Mouse (Mus musculus): ENCODE measurements around the gene Gm48552. TPM values are rescaled to one million over a fixed set of nuclear protein-coding genes. Genes with fewer than 3 reads are reported as not detected.

Gm48552 gene
- total and polyA plus RNA-seq, 3 experiments: 0.46 to 1.1 (median 0.98) TPM

DNA sequence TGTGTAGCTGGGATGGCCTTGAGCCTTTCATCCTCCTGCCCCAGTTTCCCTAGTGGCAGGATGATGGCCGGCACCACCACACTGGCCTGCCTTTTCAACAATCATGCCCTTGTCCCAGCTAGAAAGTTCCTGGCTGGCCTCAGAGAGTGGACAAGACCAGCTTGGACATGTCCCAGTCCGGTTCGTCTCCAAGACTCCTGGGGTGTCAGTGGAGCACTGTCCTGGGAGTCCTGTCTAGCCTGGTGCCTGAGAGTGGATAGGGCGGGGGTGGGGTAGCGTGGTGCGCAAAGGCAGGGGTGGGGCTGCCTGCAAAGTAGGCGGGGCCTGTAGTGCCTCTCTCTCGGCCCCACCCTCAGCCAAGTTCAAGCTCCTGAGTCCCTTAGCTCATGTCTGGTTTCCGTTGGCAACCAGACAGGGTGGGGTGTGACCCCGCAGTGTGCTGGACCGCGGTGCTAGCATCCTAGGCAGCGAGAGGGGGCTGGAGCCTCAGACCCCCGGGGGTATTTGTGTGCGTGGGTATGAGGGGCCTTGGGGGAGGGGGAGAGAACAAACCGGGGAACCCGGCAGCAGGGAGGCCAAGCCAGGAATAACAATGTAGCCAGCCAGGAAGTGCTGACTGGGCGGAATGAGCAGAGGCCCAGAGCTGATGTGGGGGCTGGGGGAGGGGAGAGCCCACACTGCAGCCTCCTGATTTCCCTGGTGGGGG is 12.9 kb downstream of the Gm48552 start:
- Histone ChIP-seq H3K9me3 (replicated peaks; ENCODE audit: low read length) (no peaks in the 10 kb centered on the region), H3K79me2 (replicated peaks; ENCODE audit: control insufficient read depth, extremely low read depth, insufficient read depth, poor library complexity, severe bottlenecking) (no peaks in the 10 kb centered on the region), H3K4me2 (ENCODE audit: insufficient read depth, low read depth, poor library complexity, severe bottlenecking) (no peak overlapping the region), H3K27ac (ENCODE audit: insufficient read depth, low read depth) (no peak overlapping the region), H3K36me3 (replicated peaks in 1 of 2; ENCODE audit: control insufficient read depth in 1 of 2, insufficient read depth in 1 of 2, low read length in 1 of 2) (peaks cover 67 to 76% of the 10 kb centered on the region in 2 experiments), H3K9ac (ENCODE audit: insufficient read depth, low read depth) (no peak overlapping the region), H3K27me3 (replicated peaks) (no peaks in the 10 kb centered on the region), H3K4me3 (replicated peaks in 1 of 3; ENCODE audit: low read depth in 2 of 3, low read length in 2 of 3, poor library complexity in 1 of 3) (no peak overlapping the region), H3K4me1 (ENCODE audit: control insufficient read depth in 1 of 2, insufficient read depth in 2 of 2) (peaks cover 9 to 19% of the 10 kb centered on the region in 2 experiments)
- DNase-seq (ENCODE audit: extremely low read depth): no peak
- dilution Hi-C loops (cut with MboI; ENCODE audit: extremely low pct_ligation_motif_present, extremely low pct_unique_long_range_greater_than_20kb, low sequenced_read_pairs): no loop called here
- in situ Hi-C loops (cut with MboI; ENCODE audit: low pct_ligation_motif_present, low pct_unique_long_range_greater_than_20kb, low sequenced_read_pairs): no loop called here
- TF ChIP-seq MAFK (IDR thresholded peaks at IDR 0.05; ENCODE audit: insufficient replicate concordance, low read length) (peak; percentile 63; the same call in 1 of the 2 replicates), TCF12 (IDR thresholded peaks at IDR 0.05; ENCODE audit: low read depth, low read length) (no peak), KAT2A (IDR thresholded peaks at IDR 0.05; ENCODE audit: insufficient replicate concordance, low read length) (no peak), SMC3 (IDR thresholded peaks at IDR 0.05; ENCODE audit: low read depth, low read length) (no peak), TBP (conservative IDR thresholded peaks at IDR 0.05; ENCODE audit: low read depth, low read length) (no peak), IRF4 (IDR thresholded peaks at IDR 0.05; ENCODE audit: low read depth, low read length) (no peak), MAX (IDR thresholded peaks at IDR 0.05; ENCODE audit: low read length) (no peak), MYC (IDR thresholded peaks at IDR 0.05; ENCODE audit: low read depth, low read length) (no peak), POLR2A (IDR thresholded peaks at IDR 0.05; ENCODE audit: low read depth, low read length) (no peak)

DNA sequence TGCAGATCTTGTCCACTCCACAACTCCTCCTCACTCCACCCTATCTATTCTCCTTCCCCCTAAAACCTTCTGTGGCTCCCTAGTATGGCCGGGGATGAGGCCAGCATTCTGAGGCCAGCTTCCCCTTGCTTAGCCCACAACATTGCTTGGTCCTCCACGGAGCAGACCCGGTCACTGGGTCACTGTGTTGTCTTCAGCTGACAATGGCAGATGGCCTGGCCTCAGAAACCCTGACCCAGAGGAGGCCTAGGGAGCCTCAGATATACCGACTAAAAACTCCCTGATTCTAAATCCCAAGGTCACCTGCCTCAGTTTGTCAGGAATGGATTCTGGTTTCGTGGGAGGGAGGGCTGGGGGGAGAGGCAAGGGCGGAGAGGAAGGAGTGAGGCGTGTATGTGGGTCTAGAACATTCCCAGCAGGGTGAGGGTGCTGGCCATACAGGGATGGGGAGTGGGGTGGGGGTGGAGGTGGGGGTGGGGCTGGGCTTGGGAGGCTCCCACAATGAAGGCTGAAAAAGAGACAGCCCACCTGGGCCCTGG is 13.5 kb downstream of the Gm48552 start:
- Histone ChIP-seq H3K9ac (ENCODE audit: insufficient read depth, low read depth) (no peak overlapping the region), H3K4me1 (ENCODE audit: control insufficient read depth in 1 of 2, insufficient read depth in 2 of 2) (peaks cover 10 to 25% of the 10 kb centered on the region in 2 experiments), H3K4me3 (replicated peaks in 1 of 3; ENCODE audit: low read depth in 2 of 3, low read length in 2 of 3, poor library complexity in 1 of 3) (no peak overlapping the region), H3K27me3 (replicated peaks) (no peaks in the 10 kb centered on the region), H3K4me2 (ENCODE audit: insufficient read depth, low read depth, poor library complexity, severe bottlenecking) (no peak overlapping the region), H3K36me3 (replicated peaks in 1 of 2; ENCODE audit: control insufficient read depth in 1 of 2, insufficient read depth in 1 of 2, low read length in 1 of 2) (peaks cover 68 to 75% of the 10 kb centered on the region in 2 experiments), H3K79me2 (replicated peaks; ENCODE audit: control insufficient read depth, extremely low read depth, insufficient read depth, poor library complexity, severe bottlenecking) (no peaks in the 10 kb centered on the region), H3K27ac (ENCODE audit: insufficient read depth, low read depth) (no peak overlapping the region), H3K9me3 (replicated peaks; ENCODE audit: low read length) (no peaks in the 10 kb centered on the region)
- in situ Hi-C loops (cut with MboI; ENCODE audit: low pct_ligation_motif_present, low pct_unique_long_range_greater_than_20kb, low sequenced_read_pairs) (no loop called here), dilution Hi-C loops (cut with MboI; ENCODE audit: extremely low pct_ligation_motif_present, extremely low pct_unique_long_range_greater_than_20kb, low sequenced_read_pairs) (no loop called here)
- TF ChIP-seq UBTF (IDR thresholded peaks at IDR 0.05; ENCODE audit: low read depth, low read length): no peak
- TF ChIP-seq BHLHE40 (IDR thresholded peaks at IDR 0.05; ENCODE audit: low read depth, low read length): no peak
- no peak for TF ChIP-seq ZMIZ1 (IDR thresholded peaks at IDR 0.05; ENCODE audit: low read depth, low read length)
- TF ChIP-seq MYC (IDR thresholded peaks at IDR 0.05; ENCODE audit: low read depth, low read length): no peak
- TF ChIP-seq POLR2A (IDR thresholded peaks at IDR 0.05; ENCODE audit: low read depth, low read length): no peak
- TF ChIP-seq ZC3H11A (IDR thresholded peaks at IDR 0.05; ENCODE audit: low read depth, low read length): no peak
- no peak for TF ChIP-seq ZNF384 (IDR thresholded peaks at IDR 0.05; ENCODE audit: low read depth, low read length)
- no peak for TF ChIP-seq SMC3 (IDR thresholded peaks at IDR 0.05; ENCODE audit: low read depth, low read length)
- TF ChIP-seq NRF1 (IDR thresholded peaks at IDR 0.05; ENCODE audit: low read depth, low read length): no peak
- no peak for TF ChIP-seq GABPA (IDR thresholded peaks at IDR 0.05; ENCODE audit: insufficient replicate concordance, low read depth, low read length)
- no peak for TF ChIP-seq TBP (conservative IDR thresholded peaks at IDR 0.05; ENCODE audit: low read depth, low read length)
- TF ChIP-seq EP300 (IDR thresholded peaks at IDR 0.05; ENCODE audit: low read length): no peak
- TF ChIP-seq MAX (IDR thresholded peaks at IDR 0.05; ENCODE audit: low read length): no peak
- TF ChIP-seq ETS1 (conservative IDR thresholded peaks at IDR 0.05; ENCODE audit: low read depth, low read length): no peak
- DNase-seq (ENCODE audit: extremely low read depth): no peak
